Mouse (Mus musculus): ENCODE measurements around the gene Fgf10. TPM values are rescaled to one million over a fixed set of nuclear protein-coding genes. Genes with fewer than 3 reads are reported as not detected.

Gene Fgf10
- polyA plus RNA-seq, 1 experiment from 2014 or later = 2.3 TPM

DNA sequence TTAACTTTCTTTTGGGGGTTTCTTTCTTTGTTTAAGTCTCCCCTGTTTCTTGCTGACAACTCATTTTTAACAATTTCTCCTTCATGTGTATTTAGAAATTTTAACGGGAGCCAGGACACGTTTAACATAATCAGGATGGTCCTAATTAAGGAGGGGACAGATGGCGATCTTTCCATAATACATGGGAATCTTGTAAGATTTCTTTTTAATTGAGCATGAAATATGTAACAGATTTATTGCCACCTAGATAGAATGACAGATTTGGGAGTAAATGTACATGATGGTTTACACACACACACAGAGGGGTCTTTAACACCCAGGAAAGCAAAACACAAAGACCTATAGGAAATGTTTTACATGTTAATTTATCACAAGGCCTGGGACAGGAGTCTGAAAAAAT lies 137.1 kb downstream of the Fgf10 start:
- no peaks in the 10 kb centered on the region for H3K36me3 ChIP-seq
- no peak overlapping the region for H3K4me3 ChIP-seq

DNA sequence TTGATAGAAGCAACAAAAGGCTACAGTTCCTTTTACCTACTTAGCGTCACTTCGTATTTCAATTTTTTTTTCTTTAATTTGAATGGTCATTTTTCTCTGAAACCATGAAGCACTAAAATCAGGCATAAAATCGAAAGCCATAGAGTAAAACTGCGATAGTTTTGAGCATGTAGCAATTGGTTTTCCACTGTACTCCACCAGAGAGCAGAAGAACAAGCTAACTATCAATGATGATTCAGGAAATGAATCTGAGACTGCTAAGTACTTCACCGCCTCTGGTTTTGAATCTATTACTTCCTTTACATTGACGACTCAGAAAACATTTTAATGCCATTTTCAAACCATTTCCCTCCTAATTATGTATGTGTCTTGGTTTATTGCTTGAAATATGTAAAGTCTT lies 150.2 kb downstream of the Fgf10 start:
- no peak overlapping the region for H3K4me2 ChIP-seq
- no peaks in the 10 kb centered on the region for H3K9me3 ChIP-seq
- H3K27ac ChIP-seq = no peak overlapping the region
- no peak overlapping the region for H3K9ac ChIP-seq
- no peaks in the 10 kb centered on the region for H3K36me3 ChIP-seq
- no peaks in the 10 kb centered on the region for H3K4me1 ChIP-seq (replicated peaks)
- no peak for ATAC-seq (ENCODE audit: low FRiP score)
- H3K4me3 ChIP-seq = no peak overlapping the region
- no peaks in the 10 kb centered on the region for H3K27me3 ChIP-seq
- WGBS = 89% methylated on average over 6 of the region's 6 CpGs

More for the DNA sequence above, 137.1 kb downstream of the Fgf10 start:
- no peak for ATAC-seq (ENCODE audit: low FRiP score)
- no peak overlapping the region for H3K4me2 ChIP-seq
- H3K9me3 ChIP-seq = no peaks in the 10 kb centered on the region
- WGBS = 75% methylated on average over 3 of the region's 3 CpGs
- no peak overlapping the region for H3K9ac ChIP-seq
- H3K4me1 ChIP-seq (replicated peaks) = no peaks in the 10 kb centered on the region
- H3K27me3 ChIP-seq = no peaks in the 10 kb centered on the region
- H3K27ac ChIP-seq = no peak overlapping the region

- H3K36me3 ChIP-seq = no peaks in the 10 kb centered on the region
- ATAC-seq (ENCODE audit: low FRiP score) = no peak
- no peaks in the 10 kb centered on the region for H3K27me3 ChIP-seq
- no peak overlapping the region for H3K4me2 ChIP-seq
- H3K27ac ChIP-seq = no peak overlapping the region
- 95% methylated on average over 2 of the region's 2 CpGs for WGBS
- H3K9ac ChIP-seq = no peak overlapping the region
- H3K9me3 ChIP-seq = no peaks in the 10 kb centered on the region
- H3K4me3 ChIP-seq = no peak overlapping the region
- H3K4me1 ChIP-seq (replicated peaks) = no peaks in the 10 kb centered on the region
Measured at GRCm38 (mm10) chr13:118823113-118823512, 153.5 kb downstream of the Fgf10 start.

- Histone ChIP-seq H3K4me3 (no peak overlapping the region), H3K27me3 (no peaks in the 10 kb centered on the region), H3K4me2 (no peak overlapping the region), H3K4me1 (replicated peaks) (no peaks in the 10 kb centered on the region), H3K36me3 (no peaks in the 10 kb centered on the region), H3K27ac (no peak overlapping the region), H3K9ac (no peak overlapping the region), H3K9me3 (no peaks in the 10 kb centered on the region)
- WGBS = 96% methylated on average over 4 of the region's 4 CpGs
- no peak for ATAC-seq (ENCODE audit: low FRiP score)
Measured at GRCm38 (mm10) chr13:118825102-118825501, 155.5 kb downstream of the Fgf10 start.

- H3K9ac ChIP-seq = no peak overlapping the region
- no peaks in the 10 kb centered on the region for H3K9me3 ChIP-seq
- 87% methylated on average over 10 of the region's 10 CpGs for WGBS
- H3K4me3 ChIP-seq = no peak overlapping the region
- H3K27ac ChIP-seq = no peak overlapping the region
- no peaks in the 10 kb centered on the region for H3K27me3 ChIP-seq
- no peaks in the 10 kb centered on the region for H3K36me3 ChIP-seq
- H3K4me1 ChIP-seq (replicated peaks) = no peaks in the 10 kb centered on the region
- no peak for ATAC-seq (ENCODE audit: low FRiP score)
- no peak overlapping the region for H3K4me2 ChIP-seq
Measured at GRCm38 (mm10) chr13:118828604-118829381, 159.2 kb downstream of the Fgf10 start.

- no peak overlapping the region for H3K9ac ChIP-seq
- H3K4me3 ChIP-seq = no peak overlapping the region
- H3K4me2 ChIP-seq = no peak overlapping the region
- no peak for ATAC-seq (ENCODE audit: low FRiP score)
- no peaks in the 10 kb centered on the region for H3K9me3 ChIP-seq
- no peak overlapping the region for H3K27ac ChIP-seq
- H3K27me3 ChIP-seq = no peaks in the 10 kb centered on the region
- no peaks in the 10 kb centered on the region for H3K36me3 ChIP-seq
- H3K4me1 ChIP-seq (replicated peaks) = no peaks in the 10 kb centered on the region
Measured at GRCm38 (mm10) chr13:118834021-118834420, 164.4 kb downstream of the Fgf10 start.

DNA sequence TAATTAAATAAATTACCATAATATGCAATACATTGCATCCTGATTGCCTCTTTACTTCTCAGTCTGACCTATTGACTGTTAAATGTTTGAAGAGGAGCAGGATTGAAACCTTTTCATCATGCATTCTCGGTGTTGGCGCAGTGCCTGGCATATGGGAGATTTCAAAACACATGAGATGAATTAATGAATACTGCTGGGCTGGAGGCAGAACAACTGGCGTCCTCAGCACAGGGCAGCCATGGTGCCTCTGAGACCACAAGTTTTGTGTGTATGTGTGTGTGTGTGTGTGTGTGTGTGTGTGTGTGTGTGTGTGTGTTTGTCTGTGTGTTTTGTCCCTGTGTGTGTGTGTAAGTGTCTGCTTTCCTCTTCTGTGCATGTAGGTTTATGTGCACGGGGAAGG lies 165.5 kb downstream of the Fgf10 start:
- no peaks in the 10 kb centered on the region for H3K27me3 ChIP-seq
- no peaks in the 10 kb centered on the region for H3K9me3 ChIP-seq
- H3K27ac ChIP-seq = no peak overlapping the region
- no peak overlapping the region for H3K9ac ChIP-seq
- H3K4me2 ChIP-seq = no peak overlapping the region
- WGBS = 70% methylated on average over 4 of the region's 4 CpGs
- ATAC-seq (ENCODE audit: low FRiP score) = 0 out of 2 replicates have a peak, but pooled peaks have one; percentile 39
- no peaks in the 10 kb centered on the region for H3K4me1 ChIP-seq (replicated peaks)
- H3K36me3 ChIP-seq = no peaks in the 10 kb centered on the region
- no peak overlapping the region for H3K4me3 ChIP-seq

All from hindbrain, embryonic 13.5 days (tissue).